12 mouse cellular contexts compared by ENCODE assay signal in the genomic region with DNA sequence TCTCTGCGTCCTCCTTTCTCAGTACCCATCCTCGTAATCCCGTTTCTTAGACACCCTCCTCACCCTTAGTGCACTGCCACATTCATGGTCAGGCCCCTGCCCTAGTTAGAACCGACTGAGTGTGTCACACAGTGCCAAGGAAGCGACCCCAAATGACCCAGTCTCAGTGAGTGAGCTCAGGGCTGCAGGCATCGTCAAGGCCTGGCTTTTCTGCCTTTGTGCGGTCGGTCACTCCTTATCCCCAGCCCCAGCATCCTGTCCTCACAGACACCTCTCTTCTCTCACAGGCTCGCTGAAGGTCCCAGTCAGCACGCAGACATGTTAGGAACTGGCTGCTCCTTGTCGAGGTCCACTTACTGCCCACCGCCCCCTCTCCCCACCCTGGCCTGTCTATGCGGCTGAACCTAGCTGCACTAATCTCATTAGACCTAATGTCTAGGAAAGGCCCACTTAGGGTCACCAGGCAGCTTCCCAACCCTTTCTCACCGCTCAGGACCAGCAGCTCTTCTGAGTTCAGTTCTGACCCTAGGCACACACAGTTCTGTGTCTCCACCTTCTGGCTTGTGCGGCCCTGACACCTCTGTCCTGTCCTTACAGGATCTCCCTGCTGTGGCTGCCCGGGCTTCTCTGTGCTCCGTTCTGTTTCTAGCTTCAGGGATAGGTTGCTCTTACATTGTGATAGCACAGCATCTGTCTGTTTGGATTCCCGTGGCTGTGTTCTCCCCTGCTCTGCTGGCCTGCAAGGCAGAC. TPM values are rescaled to one million over a fixed set of nuclear protein-coding genes. Genes with fewer than 3 reads are reported as not detected.
DNase-seq lines count a peak whose midpoint lies in the region; ATAC-seq lines count a peak whose summit lies in the region.
"Had no signal": no experiment of that assay in that cellular context is flagged by ENCODE, and none has a peak within 500 bp of the region (broad histone marks: within the 10 kb centered on the region; RNA-seq: fewer than 3 reads in every experiment).

No protein-coding gene starts in this region.

- H3K4me2 ChIP-seq in kidney, embryonic 14.5 days (replicated peaks; ENCODE audit: low read depth, low read length): no peak overlapping the region
- H3K4me2 ChIP-seq: limb, embryonic 15.5 days had no signal

- H3K36me3 ChIP-seq in kidney, embryonic 14.5 days (ENCODE audit: control insufficient read depth, insufficient read depth, low read length): no peaks in the 10 kb centered on the region
- H3K36me3 ChIP-seq: limb, embryonic 15.5 days had no signal

- no peak overlapping the region for H3K9ac ChIP-seq in kidney, embryonic 14.5 days (ENCODE audit: low read depth, low read length)
- H3K9ac ChIP-seq: limb, embryonic 15.5 days had no signal

- DNase-seq in kidney, adult 9 months: peak; percentile 43
- DNase-seq in kidney, adult 11 months: no peak
- DNase-seq in Muller cell, postnatal 12 days (ENCODE audit: inconsistent ontology term): peak; percentile 59
- peak; percentile 57 for DNase-seq in retina, postnatal 1 day
- DNase-seq in left cerebral cortex, adult 9 months (ENCODE audit: low spot score in 2 of 2): no peak
- no peak for DNase-seq in thymus, postnatal 14 days
- DNase-seq: cerebellum, postnatal 36 days; heart, adult 18-20 months; heart, postnatal 36 days; lung, adult 2 months had no signal

- no peak overlapping the region for H3K4me3 ChIP-seq in kidney, embryonic 14.5 days (ENCODE audit: low read length)
- H3K4me3 ChIP-seq: limb, embryonic 15.5 days had no signal

- no peak overlapping the region for H3K27ac ChIP-seq in kidney, embryonic 14.5 days (ENCODE audit: low read depth, low read length)
- H3K27ac ChIP-seq: limb, embryonic 15.5 days had no signal

- no peaks in the 10 kb centered on the region for H3K9me3 ChIP-seq in kidney, embryonic 14.5 days (ENCODE audit: control insufficient read depth, low read length)
- H3K9me3 ChIP-seq: limb, embryonic 15.5 days had no signal

- 0 out of 2 replicates have a peak, but pooled peaks cover 3% of the 10 kb centered on the region for H3K27me3 ChIP-seq in kidney, embryonic 14.5 days (ENCODE audit: control insufficient read depth, insufficient read depth, low read length)
- H3K27me3 ChIP-seq: limb, embryonic 15.5 days had no signal

- WGBS in kidney, embryonic 14.5 days: 62% methylated on average over 18 of the region's 18 CpGs

- ATAC-seq in kidney, embryonic 14.5 days (ENCODE audit: low FRiP score, low TSS enrichment): peak; percentile 17; the same call in 1 of the 2 replicates

- H3K4me1 ChIP-seq in kidney, embryonic 14.5 days (ENCODE audit: control insufficient read depth, insufficient read depth, low read length): no peaks in the 10 kb centered on the region

RNA-seq across cellular contexts. Expression of a gene that starts 18.1 kb away (rescaled TPM):
- 4.0 and 4.3 TPM in 2 replicates for polyA plus RNA-seq in kidney, embryonic 14.5 days (2014; fragmentation: Nextera tagmentation; extraction: Ambion mirVana)

Comparison
In these comparisons a context has a peak if more than half of its experiments do, and no peak if none do; other contexts are left out.
1. DNase-seq: peak in kidney, adult 9 months (single experiment), Muller cell, postnatal 12 days (single experiment) and retina, postnatal 1 day (single experiment); none in kidney, adult 11 months (single experiment), left cerebral cortex, adult 9 months (0 of 2) and thymus, postnatal 14 days (single experiment).